Mouse (Mus musculus) testis, adult 2 months (tissue): ENCODE measurements around the gene Txn1. TPM values are rescaled to one million over a fixed set of nuclear protein-coding genes. Genes with fewer than 3 reads are reported as not detected.

Experiments used
- H3K27ac ChIP-seq: fragments of 200-500 bp; 2 replicates; pipeline ENCODE4 v1.5.1; 2012; ENCODE audit warnings: low read depth, low read length; ENCODE audit not compliant: control insufficient read depth, insufficient read depth
- H3K27me3 ChIP-seq: fragments of 200-500 bp; 2 replicates; pipeline ENCODE4 v1.6.1; 2012; ENCODE audit warnings: mild to moderate bottlenecking, low read length, moderate library complexity; ENCODE audit not compliant: control insufficient read depth, insufficient read depth
- H3K36me3 ChIP-seq: fragments of 200-500 bp; 2 replicates; pipeline ENCODE4 v1.6.1; 2012; ENCODE audit warnings: mild to moderate bottlenecking, low read length; ENCODE audit not compliant: control insufficient read depth, insufficient read depth
- H3K4me1 ChIP-seq: fragments of 200-500 bp; 2 replicates; pipeline ENCODE4 v1.6.1; 2012; ENCODE audit warnings: low read length; ENCODE audit not compliant: control insufficient read depth, insufficient read depth
- H3K4me3 ChIP-seq: fragments of 200-500 bp; 2 replicates; pipeline ENCODE4 v1.5.1; 2012; ENCODE audit warnings: low read depth, mild to moderate bottlenecking, low read length, moderate library complexity, mixed read lengths; ENCODE audit not compliant: control insufficient read depth
- CTCF ChIP-seq: fragments of 200-500 bp; IDR thresholded peaks from 2 replicates; pipeline ENCODE4 v1.5.1; 2012; ENCODE audit warnings: low read depth, mild to moderate bottlenecking, inconsistent platforms, low read length, moderate library complexity; ENCODE audit not compliant: control insufficient read depth, insufficient read depth, insufficient replicate concordance
- POLR2A ChIP-seq: fragments of 200-500 bp; IDR thresholded peaks from 2 replicates; pipeline ENCODE4 v1.6.1; 2012; ENCODE audit warnings: low read depth, mild to moderate bottlenecking, inconsistent platforms, low read length, moderate library complexity; ENCODE audit not compliant: control insufficient read depth
- polyA plus RNA-seq: library from polyadenylated mRNA; depleted of rRNA; stranded (reverse); fragments of >200 nt; gene quantifications from 2 replicates; pipeline ENCODE4 v1.2.3, GENCODE M21; 2012

The Txn1 gene
- polyA plus RNA-seq, 1 experiment, result 19.7 TPM

DNA sequence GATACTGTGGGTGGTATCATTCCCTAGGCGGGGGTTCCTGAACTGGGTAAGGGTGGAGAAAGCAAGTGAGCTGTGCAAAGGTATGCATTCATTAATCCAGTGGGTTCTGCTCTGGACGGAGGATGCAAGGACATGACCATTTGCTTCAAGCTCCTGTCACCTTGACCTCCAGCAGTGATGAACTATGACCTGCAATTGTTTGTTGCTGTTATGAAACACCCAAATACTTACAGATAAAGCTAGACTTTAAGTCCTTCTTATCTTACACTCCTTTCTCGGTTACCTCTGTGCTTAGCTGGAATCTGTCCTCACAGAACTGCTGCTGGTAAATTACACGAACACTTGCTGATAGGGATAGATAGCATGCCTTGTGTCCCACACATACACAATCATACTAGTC is 15.6 kb downstream of the Txn1 start:
- Histone ChIP-seq H3K36me3 (no peaks in the 10 kb centered on the region), H3K4me3 (no peak overlapping the region), H3K4me1 (no peaks in the 10 kb centered on the region), H3K27ac (no peak overlapping the region), H3K27me3 (no peaks in the 10 kb centered on the region)
- TF ChIP-seq CTCF (no peak), POLR2A (no peak)

DNA sequence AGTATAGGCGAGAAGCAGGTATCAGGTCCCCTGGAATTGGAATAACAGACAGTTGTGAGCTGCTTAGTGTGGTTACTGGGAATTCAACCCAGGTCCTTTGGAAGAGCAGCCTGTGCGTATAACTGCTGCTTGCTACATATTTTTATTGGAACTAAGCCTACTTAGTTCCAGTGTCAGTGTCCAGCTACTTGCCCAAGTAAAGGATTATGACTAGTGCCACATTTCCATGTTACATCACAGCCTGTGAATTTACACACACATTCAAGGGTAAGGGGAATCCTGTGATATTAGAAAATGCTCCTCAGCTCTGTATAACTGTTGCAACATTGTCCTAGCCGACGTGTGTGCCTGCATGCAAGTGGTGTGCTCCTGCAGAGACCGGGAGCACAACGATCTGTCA is 18.9 kb downstream of the Txn1 start:
- Histone ChIP-seq H3K27me3 (no peaks in the 10 kb centered on the region), H3K4me3 (no peak overlapping the region), H3K36me3 (no peaks in the 10 kb centered on the region), H3K4me1 (peaks cover 3% of the 10 kb centered on the region; the same call in 1 of the 2 replicates), H3K27ac (no peak overlapping the region)
- no peak for TF ChIP-seq POLR2A
- TF ChIP-seq CTCF, result no peak

DNA sequence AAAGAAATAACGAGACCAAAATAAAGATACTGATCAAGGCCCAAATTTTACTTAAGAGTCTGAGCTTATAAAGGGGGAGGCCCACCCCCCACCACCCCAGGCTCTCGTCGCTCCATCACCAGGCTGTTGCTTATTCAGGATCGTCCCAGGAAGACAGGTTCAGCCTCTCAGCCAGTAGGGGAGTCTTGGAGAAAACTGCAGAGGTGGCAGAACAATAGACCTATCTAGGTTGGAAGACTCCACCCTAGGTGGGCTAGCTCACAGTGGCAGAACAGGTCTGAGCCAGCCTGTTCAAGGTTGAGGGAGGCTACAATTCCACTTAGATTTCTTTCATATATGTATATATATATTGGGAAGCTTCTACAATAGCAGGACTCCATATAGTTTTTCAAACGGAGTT is 22.0 kb downstream of the Txn1 start:
- Histone ChIP-seq H3K27me3 (no peaks in the 10 kb centered on the region), H3K27ac (no peak overlapping the region), H3K4me1 (peaks cover 3% of the 10 kb centered on the region; the same call in 1 of the 2 replicates), H3K4me3 (no peak overlapping the region), H3K36me3 (no peaks in the 10 kb centered on the region)
- TF ChIP-seq CTCF, result no peak
- no peak for TF ChIP-seq POLR2A

DNA sequence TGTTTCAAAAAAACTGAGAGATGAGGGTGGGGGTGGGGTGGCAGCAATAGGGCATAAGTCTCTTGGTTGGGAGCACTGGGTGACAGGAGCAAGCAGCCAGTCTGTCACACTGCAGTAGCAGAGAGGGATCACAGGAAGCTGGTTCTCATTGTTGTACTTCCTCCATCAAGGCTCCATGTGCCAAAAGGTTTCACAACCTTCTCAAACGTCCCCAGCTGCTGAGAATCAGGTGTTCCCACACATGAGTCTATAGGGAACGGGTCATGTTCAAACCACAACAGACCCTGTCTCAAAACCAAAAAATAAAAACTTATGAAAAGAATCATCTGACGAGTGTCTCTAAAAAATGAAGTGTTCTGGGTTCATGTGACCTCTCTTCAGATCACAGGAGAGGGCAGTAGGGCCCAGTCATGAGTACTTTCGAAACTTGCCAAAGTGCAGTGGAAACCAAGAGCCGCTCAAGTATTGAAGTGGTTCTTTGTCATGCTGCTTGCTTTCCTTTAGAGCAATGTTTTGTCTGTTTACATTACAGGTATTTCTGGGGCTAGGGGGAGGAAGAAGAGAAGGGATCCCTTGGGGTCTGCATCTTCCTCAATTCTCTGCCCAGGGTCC is 25.5 kb downstream of the Txn1 start:
- no peaks in the 10 kb centered on the region for H3K27me3 ChIP-seq
- H3K36me3 ChIP-seq, result no peaks in the 10 kb centered on the region
- TF ChIP-seq POLR2A (no peak), CTCF (no peak)
- H3K27ac ChIP-seq, result no peak overlapping the region
- H3K4me1 ChIP-seq, result peaks cover 3% of the 10 kb centered on the region; the same call in 1 of the 2 replicates
- H3K4me3 ChIP-seq, result no peak overlapping the region

DNA sequence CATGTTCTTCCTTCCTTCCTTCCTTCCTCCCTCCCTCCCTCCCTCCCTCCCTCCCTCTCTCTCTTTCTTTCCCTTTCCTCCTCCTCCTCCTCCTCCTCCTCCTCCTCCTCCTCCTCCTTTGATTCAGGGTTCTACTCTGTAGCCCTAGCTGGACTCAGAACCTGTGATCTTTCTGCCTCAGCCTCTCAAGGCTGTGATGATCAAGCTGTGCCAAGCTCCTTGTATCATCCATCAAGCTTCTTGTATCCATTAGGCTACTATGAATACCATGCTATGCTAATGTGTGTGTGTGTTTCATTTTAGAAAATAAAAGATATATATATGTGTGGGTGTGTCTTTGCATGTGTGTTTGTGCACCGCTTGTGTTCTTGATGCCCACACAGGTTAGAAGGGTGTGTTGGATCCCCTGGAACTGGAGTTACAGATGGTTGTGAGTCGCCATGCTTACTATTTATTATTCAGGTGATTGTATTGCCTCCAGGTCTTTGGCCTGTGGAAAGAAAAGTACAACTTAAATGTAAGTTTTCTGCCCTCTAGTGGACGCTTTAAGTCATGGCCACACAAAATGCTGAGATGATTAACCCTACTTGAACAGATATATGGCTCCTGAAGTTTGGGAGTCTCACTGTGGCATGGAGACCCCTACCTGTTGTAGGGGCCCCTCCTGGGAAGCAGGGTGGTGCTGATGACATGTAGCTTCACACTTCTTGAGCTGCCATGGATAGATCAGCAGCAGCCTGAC is 28.6 kb downstream of the Txn1 start:
- no peak overlapping the region for H3K27ac ChIP-seq
- no peaks in the 10 kb centered on the region for H3K4me1 ChIP-seq
- H3K27me3 ChIP-seq, result no peaks in the 10 kb centered on the region
- H3K4me3 ChIP-seq, result no peak overlapping the region
- TF ChIP-seq POLR2A, result no peak
- no peak for TF ChIP-seq CTCF
- no peaks in the 10 kb centered on the region for H3K36me3 ChIP-seq

DNA sequence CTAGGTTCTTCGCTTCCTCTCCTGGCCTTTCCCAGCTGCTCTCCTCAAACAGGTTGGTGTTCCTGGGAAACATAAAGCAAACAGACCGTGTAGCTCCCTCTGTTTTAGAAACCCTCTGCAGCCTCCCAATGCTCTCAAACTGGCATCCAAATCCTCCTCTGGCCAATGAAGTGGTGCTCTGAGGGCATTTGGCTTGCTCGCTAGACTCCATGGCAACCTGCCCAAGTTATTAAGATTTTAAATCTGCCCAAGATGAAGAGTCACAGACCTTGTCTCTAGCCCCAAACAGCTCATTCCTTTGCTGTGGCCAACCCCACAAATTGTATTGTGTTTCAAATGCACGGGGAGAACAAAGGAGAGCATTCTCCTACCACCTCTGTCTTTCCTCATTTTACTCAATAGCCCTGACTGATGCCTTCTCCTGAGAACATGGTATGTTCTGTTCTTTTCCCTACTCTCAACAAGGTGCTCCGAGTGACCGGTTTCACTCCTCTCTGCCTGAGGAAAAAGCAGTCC is 31.6 kb downstream of the Txn1 start:
- no peak overlapping the region for H3K4me3 ChIP-seq
- TF ChIP-seq CTCF (no peak), POLR2A (no peak)
- peaks cover 4% of the 10 kb centered on the region for H3K4me1 ChIP-seq
- H3K27me3 ChIP-seq, result no peaks in the 10 kb centered on the region
- no peaks in the 10 kb centered on the region for H3K36me3 ChIP-seq
- H3K27ac ChIP-seq, result no peak overlapping the region

DNA sequence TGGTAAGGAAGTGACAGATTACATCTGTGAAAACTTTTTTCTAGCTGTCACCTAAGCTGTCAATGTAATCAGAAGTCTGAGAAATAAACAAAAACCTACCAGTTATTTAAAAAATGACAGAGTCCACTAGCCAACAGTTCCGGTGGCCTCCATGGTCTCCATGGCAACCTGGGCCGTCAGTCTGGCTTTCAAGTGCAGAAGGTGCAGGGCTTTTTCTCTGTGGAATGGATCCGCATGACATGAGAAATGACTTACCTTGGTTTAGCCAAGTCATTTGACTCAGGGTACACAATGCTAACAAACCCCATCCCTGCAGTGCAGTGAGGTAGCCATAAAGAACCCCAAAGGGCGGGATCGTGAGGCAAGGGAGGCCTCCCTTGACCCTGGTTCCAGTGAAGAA is 34.0 kb downstream of the Txn1 start:
- TF ChIP-seq POLR2A (no peak), CTCF (no peak)
- no peak overlapping the region for H3K27ac ChIP-seq
- H3K4me3 ChIP-seq, result no peak overlapping the region
- H3K4me1 ChIP-seq, result peaks cover 4% of the 10 kb centered on the region
- no peaks in the 10 kb centered on the region for H3K36me3 ChIP-seq
- no peaks in the 10 kb centered on the region for H3K27me3 ChIP-seq
